Mouse (Mus musculus) stomach, embryonic 16.5 days (tissue): ENCODE results near the gene Hoxc10. TPM values are rescaled to one million over a fixed set of nuclear protein-coding genes. Genes with fewer than 3 reads are reported as not detected.

Source experiments
- ATAC-seq: fragments of 200-750 bp; cut with Nextera tagmentation; 2 replicates; pipeline ENCODE4 v1.8.0; 2017; ENCODE audit warnings: moderate number of reproducible peaks, moderate TSS enrichment; ENCODE audit not compliant: insufficient read depth, low FRiP score
- H3K27ac ChIP-seq: fragments of 300-500 bp; sonication (generic); 2 replicates; pipeline ENCODE4 v1.5.1; 2014; ENCODE audit warnings: low read length
- H3K27me3 ChIP-seq: fragments of 300-500 bp; sonication (generic); 2 replicates; pipeline ENCODE4 v1.6.1; 2014; ENCODE audit warnings: low read length, control low read depth, mixed read lengths; ENCODE audit not compliant: control insufficient read depth, insufficient read depth
- H3K36me3 ChIP-seq: fragments of 300-500 bp; sonication (generic); 2 replicates; pipeline ENCODE4 v1.6.1; 2014; ENCODE audit warnings: low read length; ENCODE audit not compliant: control insufficient read depth, insufficient read depth
- H3K4me1 ChIP-seq: fragments of 300-500 bp; sonication (generic); 2 replicates; pipeline ENCODE4 v1.6.1; 2014; ENCODE audit warnings: low read length, control low read depth, mixed read lengths; ENCODE audit not compliant: control insufficient read depth, insufficient read depth
- H3K4me2 ChIP-seq: fragments of 300-500 bp; sonication (generic); 2 replicates; pipeline ENCODE4 v1.6.1; 2014; ENCODE audit warnings: low read depth, low read length, mixed read lengths
- H3K4me3 ChIP-seq: fragments of 300-500 bp; sonication (generic); replicated peaks from 2 replicates; pipeline ENCODE4 v1.5.1; 2014; ENCODE audit warnings: mild to moderate bottlenecking, low read length
- H3K9ac ChIP-seq: fragments of 300-500 bp; sonication (generic); 2 replicates; pipeline ENCODE4 v1.6.1; 2014; ENCODE audit warnings: low read length
- H3K9me3 ChIP-seq: fragments of 300-500 bp; sonication (generic); replicated peaks from 2 replicates; pipeline ENCODE4 v1.6.1; 2016; ENCODE audit warnings: low read length, control low read depth; ENCODE audit not compliant: control insufficient read depth
- WGBS: fragments of 180-500 bp; shearing (Covaris S2); extraction: QIAGEN DNeasy Blood & Tissue Kit; methylation state at CpG from one replicate; pipeline ENCODE4 v1.1.7; 2014; 5-methylcytosine and 5-hydroxymethylcytosine counted together
- polyA plus RNA-seq: library from polyadenylated mRNA; unstranded; fragments of >200 nt; fragmentation: Nextera tagmentation; extraction: Ambion mirVana; gene quantifications from 2 replicates; pipeline ENCODE4 v1.2.1, GENCODE M21; 2015

Gene Hoxc10
- polyA plus RNA-seq, 1 experiment from 2014 or later = 0.06 TPM

DNA sequence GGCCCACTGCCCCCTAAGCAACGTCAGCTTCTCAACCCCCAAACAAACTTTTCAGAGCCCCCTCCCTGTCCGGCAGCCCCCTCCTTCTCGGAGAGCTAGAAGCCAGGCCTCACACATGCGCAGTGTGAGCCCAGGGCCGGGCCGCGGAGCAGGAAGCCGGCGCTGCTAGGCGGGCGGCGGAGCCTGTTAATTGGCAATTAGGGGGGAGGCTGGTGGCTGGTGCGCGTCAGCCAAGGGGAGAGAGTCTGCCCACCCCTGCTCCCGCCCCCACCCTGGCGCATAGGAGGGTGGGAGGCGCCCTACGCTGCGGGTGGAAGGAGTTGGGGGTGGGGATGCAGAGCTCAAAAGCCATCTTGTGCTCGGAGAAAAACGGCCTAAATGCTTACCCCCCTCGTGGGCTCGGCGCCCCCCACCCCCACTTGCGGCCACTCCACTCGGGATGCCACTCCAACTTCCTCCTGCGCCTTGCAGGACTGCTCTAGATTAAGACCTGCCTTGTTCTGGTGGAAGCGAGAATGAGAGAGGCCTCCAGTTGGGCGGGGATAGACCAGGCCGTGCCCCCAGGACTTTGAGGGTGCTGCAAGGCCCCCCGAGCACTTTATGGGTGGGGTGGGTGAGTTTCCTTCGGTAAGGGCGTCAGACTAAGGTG, 32.7 kb downstream of the Hoxc10 start:
- H3K9ac ChIP-seq = peak overlapping the region; percentile 69
- H3K27ac ChIP-seq = peak overlapping the region; percentile 74
- WGBS = 2% methylated on average over 32 of the region's 33 CpGs
- peak overlapping the region; percentile 70 for H3K4me2 ChIP-seq
- ATAC-seq = peak; percentile 83; the same call in 1 of the 2 replicates
- H3K36me3 ChIP-seq = no peaks in the 10 kb centered on the region
- H3K9me3 ChIP-seq = no peaks in the 10 kb centered on the region
- peaks cover 17% of the 10 kb centered on the region for H3K4me1 ChIP-seq
- H3K27me3 ChIP-seq = peaks cover 98% of the 10 kb centered on the region
- H3K4me3 ChIP-seq = peak overlapping the region; percentile 49

GRCm38 (mm10) chr15:102999955-103000354, 33.4 kb downstream of the Hoxc10 start:
- ATAC-seq = peak; percentile 51; the same call in 1 of the 2 replicates
- H3K27ac ChIP-seq = peak overlapping the region; percentile 74
- peak overlapping the region; percentile 49 for H3K4me3 ChIP-seq
- H3K27me3 ChIP-seq = peaks cover 98% of the 10 kb centered on the region
- no peaks in the 10 kb centered on the region for H3K9me3 ChIP-seq
- WGBS = 6% methylated on average over 11 of the region's 11 CpGs
- H3K4me2 ChIP-seq = peak overlapping the region; percentile 70
- peaks cover 17% of the 10 kb centered on the region for H3K4me1 ChIP-seq
- no peaks in the 10 kb centered on the region for H3K36me3 ChIP-seq
- H3K9ac ChIP-seq = no peak overlapping the region

DNA sequence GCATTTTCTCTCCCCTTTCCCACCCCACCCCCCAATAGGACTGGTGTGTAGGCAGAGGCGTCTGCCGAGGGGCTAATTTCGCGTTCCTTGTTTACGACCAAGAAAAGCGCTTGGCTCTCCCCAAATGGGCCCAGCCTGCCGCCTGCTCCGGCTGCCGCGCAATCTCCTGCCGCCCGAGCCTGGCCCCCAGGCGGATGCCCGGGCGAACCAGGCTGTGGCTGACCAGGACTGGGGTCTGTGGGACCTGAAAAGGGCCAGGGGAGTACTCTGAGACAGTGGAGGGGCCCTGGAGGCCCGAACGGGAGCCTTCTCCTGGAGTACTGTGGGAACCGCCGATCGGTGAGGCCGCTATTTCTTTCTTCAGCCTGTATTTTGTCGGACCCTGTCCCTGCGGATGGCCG, 33.9 kb downstream of the Hoxc10 start:
- Histone ChIP-seq H3K27ac (no peak overlapping the region), H3K4me3 (peak overlapping the region; percentile 30), H3K36me3 (no peaks in the 10 kb centered on the region), H3K4me1 (peaks cover 17% of the 10 kb centered on the region), H3K9ac (peak overlapping the region; percentile 66), H3K27me3 (peaks cover 97% of the 10 kb centered on the region), H3K9me3 (no peaks in the 10 kb centered on the region), H3K4me2 (peak overlapping the region; percentile 70)
- no peak for ATAC-seq
- 9% methylated on average over 24 of the region's 24 CpGs for WGBS

DNA sequence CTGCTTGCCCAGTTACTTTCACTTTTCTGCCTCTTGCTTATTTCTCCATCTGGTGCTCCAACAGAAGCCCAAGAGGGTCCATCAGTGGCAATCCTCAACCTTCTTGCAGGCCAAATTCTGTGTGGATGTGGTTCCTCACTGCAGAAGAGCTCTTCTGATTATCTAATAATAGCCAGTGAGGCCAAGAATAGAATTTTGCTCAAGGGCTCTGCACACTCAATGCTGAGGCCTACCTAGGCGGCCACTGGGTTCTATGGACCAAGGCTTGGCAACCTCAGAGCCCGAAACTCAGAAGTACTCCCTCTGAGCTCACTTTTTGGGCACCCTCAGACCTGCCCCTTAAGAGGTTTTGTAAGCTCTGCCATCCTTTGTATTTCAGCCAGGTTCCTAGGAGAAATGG, 34.8 kb downstream of the Hoxc10 start:
- Histone ChIP-seq H3K4me1 (peaks cover 17% of the 10 kb centered on the region), H3K4me3 (no peak overlapping the region)

GRCm38 (mm10) chr15:103002156-103002555, 35.6 kb downstream of the Hoxc10 start:
- Histone ChIP-seq H3K9ac (no peak overlapping the region), H3K4me1 (peaks cover 17% of the 10 kb centered on the region), H3K36me3 (no peaks in the 10 kb centered on the region), H3K4me2 (no peak overlapping the region), H3K27me3 (peaks cover 99% of the 10 kb centered on the region), H3K4me3 (no peak overlapping the region), H3K27ac (peak overlapping the region; percentile 65; the same call in 1 of the 2 replicates), H3K9me3 (no peaks in the 10 kb centered on the region)
- ATAC-seq = no peak
- 28% methylated on average over 4 of the region's 4 CpGs for WGBS

More for the DNA sequence above, 34.8 kb downstream of the Hoxc10 start:
- Histone ChIP-seq H3K9me3 (no peaks in the 10 kb centered on the region), H3K27ac (no peak overlapping the region), H3K4me2 (peak overlapping the region; percentile 70; the same call in 1 of the 2 replicates), H3K9ac (no peak overlapping the region), H3K36me3 (no peaks in the 10 kb centered on the region), H3K27me3 (peaks cover 97% of the 10 kb centered on the region)
- 51% methylated on average over 2 of the region's 2 CpGs for WGBS
- no peak for ATAC-seq

GRCm38 (mm10) chr15:103002821-103003448, 36.3 kb downstream of the Hoxc10 start:
- no peak overlapping the region for H3K9ac ChIP-seq
- H3K9me3 ChIP-seq = no peaks in the 10 kb centered on the region
- H3K4me2 ChIP-seq = no peak overlapping the region; the same call in 1 of the 2 replicates
- H3K36me3 ChIP-seq = no peaks in the 10 kb centered on the region
- H3K27me3 ChIP-seq = peaks cover 98% of the 10 kb centered on the region
- peak overlapping the region; percentile 65; the same call in 1 of the 2 replicates for H3K27ac ChIP-seq
- ATAC-seq = no peak
- whole genome bisulfite sequencing = 14% methylated on average over 13 of the region's 13 CpGs
- H3K4me1 ChIP-seq = peaks cover 17% of the 10 kb centered on the region
- no peak overlapping the region for H3K4me3 ChIP-seq

GRCm38 (mm10) chr15:103005308-103005707, 38.7 kb downstream of the Hoxc10 start:
- 0 out of 2 replicates have a peak, but pooled peaks have one; percentile 24 for ATAC-seq
- peak overlapping the region; percentile 8 for H3K4me2 ChIP-seq
- H3K4me1 ChIP-seq = peaks cover 5% of the 10 kb centered on the region; the same call in 1 of the 2 replicates
- 4% methylated on average over 17 of the region's 17 CpGs for WGBS
- no peaks in the 10 kb centered on the region for H3K36me3 ChIP-seq
- peaks cover 94% of the 10 kb centered on the region for H3K27me3 ChIP-seq
- peak overlapping the region; percentile 75 for H3K27ac ChIP-seq
- H3K9ac ChIP-seq = peak overlapping the region; percentile 8; the same call in 1 of the 2 replicates
- H3K4me3 ChIP-seq = no peak overlapping the region
- no peaks in the 10 kb centered on the region for H3K9me3 ChIP-seq

DNA sequence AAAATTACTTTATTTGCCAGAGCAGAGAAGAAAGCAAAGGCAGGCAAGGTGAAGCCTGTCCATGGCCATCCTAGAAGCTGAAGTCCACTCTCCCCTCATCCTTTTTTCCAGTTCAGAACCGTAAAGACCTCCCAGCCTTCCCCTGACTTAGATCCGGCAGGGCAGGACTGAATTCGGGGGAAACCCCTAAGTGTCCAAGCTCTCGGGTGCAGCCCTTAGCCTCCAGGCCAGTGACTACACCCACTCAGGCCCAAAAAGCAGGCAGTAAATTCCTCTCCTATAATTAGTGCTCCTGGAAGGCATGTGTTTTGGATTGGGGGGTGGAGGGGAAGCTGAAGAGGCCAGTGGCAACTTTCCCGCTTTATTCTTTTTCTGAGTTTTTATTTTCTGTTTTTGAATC, 39.2 kb downstream of the Hoxc10 start:
- H3K9me3 ChIP-seq = no peaks in the 10 kb centered on the region
- H3K4me1 ChIP-seq = peaks cover 2% of the 10 kb centered on the region; the same call in 1 of the 2 replicates
- no peak for ATAC-seq
- H3K4me2 ChIP-seq = peak overlapping the region; percentile 8
- peaks cover 94% of the 10 kb centered on the region for H3K27me3 ChIP-seq
- peak overlapping the region; percentile 75 for H3K27ac ChIP-seq
- H3K9ac ChIP-seq = peak overlapping the region; percentile 8; the same call in 1 of the 2 replicates
- H3K4me3 ChIP-seq = no peak overlapping the region
- H3K36me3 ChIP-seq = no peaks in the 10 kb centered on the region
- WGBS = 18% methylated on average over 5 of the region's 5 CpGs

DNA sequence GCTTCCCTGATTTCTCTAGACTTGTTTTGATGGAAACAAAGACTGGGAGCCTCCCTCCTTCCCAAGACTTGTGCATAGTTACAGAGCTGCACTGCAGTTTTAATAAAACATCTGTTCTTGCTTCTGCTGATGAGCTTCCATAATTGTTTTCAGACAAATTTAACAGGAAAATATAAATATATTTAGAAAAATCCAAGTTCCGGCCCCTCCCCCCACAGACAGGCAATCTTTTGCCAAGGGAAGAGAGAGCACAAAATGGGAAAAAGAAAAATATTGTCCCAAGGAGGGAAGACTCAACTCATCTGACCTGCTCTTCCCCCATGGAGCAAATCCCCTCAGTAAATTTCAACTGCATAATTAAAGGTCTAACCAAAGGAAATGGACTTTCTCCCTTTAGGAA, 39.7 kb downstream of the Hoxc10 start:
- Histone ChIP-seq H3K9me3 (no peaks in the 10 kb centered on the region), H3K4me1 (no peaks in the 10 kb centered on the region), H3K27me3 (peaks cover 94% of the 10 kb centered on the region), H3K27ac (peak overlapping the region; percentile 75; the same call in 1 of the 2 replicates), H3K36me3 (no peaks in the 10 kb centered on the region), H3K9ac (no peak overlapping the region), H3K4me3 (no peak overlapping the region), H3K4me2 (peak overlapping the region; percentile 8; the same call in 1 of the 2 replicates)
- WGBS = 26% methylated on average over 1 of the region's 1 CpGs
- no peak for ATAC-seq
